Mouse (Mus musculus): ENCODE measurements at regions not wholly inside any gene's neighbourhood (a gene's known extent, or its start where the extent isn't known, plus 50 kb on each side); places are given as distances from the start of the nearest gene placed in this dataset.
A peak's percentile ranks its signal among the peaks of the same experiment; 100 is the strongest.

GRCm38 (mm10) chr3:136993473-136993872, 323.5 kb downstream of the Ppp3ca start:
- 75% methylated on average over 2 of the region's 2 CpGs for WGBS
- no peaks in the 10 kb centered on the region for H3K36me3 ChIP-seq (ENCODE audit: control insufficient read depth, insufficient read depth, low read length)
- DNase-seq (ENCODE audit: low spot score) = no peak

GRCm38 (mm10) chr3:136994361-136995083, 324.6 kb downstream of the Ppp3ca start:
- DNase-seq (ENCODE audit: low spot score) (no peak), ATAC-seq (ENCODE audit: low read depth) (no peak)
- Histone ChIP-seq H3K27me3 (replicated peaks; ENCODE audit: control insufficient read depth, insufficient read depth, low read length) (no peaks in the 10 kb centered on the region), H3K9ac (ENCODE audit: low read depth, low read length) (no peak overlapping the region), H3K4me3 (ENCODE audit: low read depth, low read length) (no peak overlapping the region), H3K9me3 (ENCODE audit: control insufficient read depth, low read length) (no peaks in the 10 kb centered on the region), H3K27ac (replicated peaks; ENCODE audit: low read depth, low read length) (no peak overlapping the region), H3K4me1 (ENCODE audit: control insufficient read depth, insufficient read depth, low read length) (no peaks in the 10 kb centered on the region), H3K4me2 (ENCODE audit: low read depth, low read length) (no peak overlapping the region), H3K36me3 (ENCODE audit: control insufficient read depth, insufficient read depth, low read length) (no peaks in the 10 kb centered on the region)
- WGBS = 92% methylated on average over 8 of the region's 8 CpGs

More at GRCm38 (mm10) chr3:136993473-136993872, 323.5 kb downstream of the Ppp3ca start:
- Histone ChIP-seq H3K27ac (replicated peaks; ENCODE audit: low read depth, low read length) (no peak overlapping the region), H3K9me3 (ENCODE audit: control insufficient read depth, low read length) (no peaks in the 10 kb centered on the region), H3K27me3 (replicated peaks; ENCODE audit: control insufficient read depth, insufficient read depth, low read length) (no peaks in the 10 kb centered on the region), H3K9ac (ENCODE audit: low read depth, low read length) (no peak overlapping the region), H3K4me2 (ENCODE audit: low read depth, low read length) (no peak overlapping the region), H3K4me3 (ENCODE audit: low read depth, low read length) (no peak overlapping the region), H3K4me1 (ENCODE audit: control insufficient read depth, insufficient read depth, low read length) (no peaks in the 10 kb centered on the region)
- ATAC-seq (ENCODE audit: low read depth) = no peak

GRCm38 (mm10) chr3:136995611-136996335, 325.8 kb downstream of the Ppp3ca start:
- H3K9me3 ChIP-seq (ENCODE audit: control insufficient read depth, low read length) = no peaks in the 10 kb centered on the region
- WGBS = 65% methylated on average over 3 of the region's 3 CpGs
- H3K4me3 ChIP-seq (ENCODE audit: low read depth, low read length) = no peak overlapping the region
- H3K4me1 ChIP-seq (ENCODE audit: control insufficient read depth, insufficient read depth, low read length) = no peaks in the 10 kb centered on the region
- H3K27me3 ChIP-seq (replicated peaks; ENCODE audit: control insufficient read depth, insufficient read depth, low read length) = no peaks in the 10 kb centered on the region
- H3K9ac ChIP-seq (ENCODE audit: low read depth, low read length) = no peak overlapping the region
- ATAC-seq (ENCODE audit: low read depth) = no peak
- DNase-seq (ENCODE audit: low spot score) = peak; percentile 35
- no peak overlapping the region for H3K27ac ChIP-seq (replicated peaks; ENCODE audit: low read depth, low read length)
- no peaks in the 10 kb centered on the region for H3K36me3 ChIP-seq (ENCODE audit: control insufficient read depth, insufficient read depth, low read length)
- no peak overlapping the region for H3K4me2 ChIP-seq (ENCODE audit: low read depth, low read length)

GRCm38 (mm10) chr3:136996381-136996895, 326.5 kb downstream of the Ppp3ca start:
- no peak for ATAC-seq (ENCODE audit: low read depth)
- no peaks in the 10 kb centered on the region for H3K9me3 ChIP-seq (ENCODE audit: control insufficient read depth, low read length)
- no peak overlapping the region for H3K4me3 ChIP-seq (ENCODE audit: low read depth, low read length)
- no peak overlapping the region for H3K9ac ChIP-seq (ENCODE audit: low read depth, low read length)
- H3K36me3 ChIP-seq (ENCODE audit: control insufficient read depth, insufficient read depth, low read length) = no peaks in the 10 kb centered on the region
- no peaks in the 10 kb centered on the region for H3K27me3 ChIP-seq (replicated peaks; ENCODE audit: control insufficient read depth, insufficient read depth, low read length)
- 54% methylated on average over 5 of the region's 5 CpGs for WGBS
- no peak overlapping the region for H3K27ac ChIP-seq (replicated peaks; ENCODE audit: low read depth, low read length)
- H3K4me1 ChIP-seq (ENCODE audit: control insufficient read depth, insufficient read depth, low read length) = no peaks in the 10 kb centered on the region
- no peak for DNase-seq (ENCODE audit: low spot score)
- H3K4me2 ChIP-seq (ENCODE audit: low read depth, low read length) = no peak overlapping the region

- H3K4me1 ChIP-seq (ENCODE audit: control insufficient read depth, insufficient read depth, low read length) = no peaks in the 10 kb centered on the region
- no peaks in the 10 kb centered on the region for H3K36me3 ChIP-seq (ENCODE audit: control insufficient read depth, insufficient read depth, low read length)
- no peak overlapping the region for H3K27ac ChIP-seq (replicated peaks; ENCODE audit: low read depth, low read length)
- H3K9ac ChIP-seq (ENCODE audit: low read depth, low read length) = no peak overlapping the region
- WGBS = 56% methylated on average over 2 of the region's 2 CpGs
- ATAC-seq (ENCODE audit: low read depth) = no peak; the same call in 1 of the 2 replicates
- H3K4me2 ChIP-seq (ENCODE audit: low read depth, low read length) = no peak overlapping the region
- DNase-seq (ENCODE audit: low spot score) = peak; percentile 17
- H3K27me3 ChIP-seq (replicated peaks; ENCODE audit: control insufficient read depth, insufficient read depth, low read length) = no peaks in the 10 kb centered on the region
- H3K4me3 ChIP-seq (ENCODE audit: low read depth, low read length) = no peak overlapping the region
- no peaks in the 10 kb centered on the region for H3K9me3 ChIP-seq (ENCODE audit: control insufficient read depth, low read length)
Measured at GRCm38 (mm10) chr3:137011551-137011950, 329.3 kb upstream of the Emcn start.

GRCm38 (mm10) chr3:137014686-137015085, 326.2 kb upstream of the Emcn start:
- Histone ChIP-seq H3K27me3 (replicated peaks; ENCODE audit: control insufficient read depth, insufficient read depth, low read length) (no peaks in the 10 kb centered on the region), H3K9ac (ENCODE audit: low read depth, low read length) (no peak overlapping the region), H3K36me3 (ENCODE audit: control insufficient read depth, insufficient read depth, low read length) (no peaks in the 10 kb centered on the region), H3K9me3 (ENCODE audit: control insufficient read depth, low read length) (no peaks in the 10 kb centered on the region), H3K4me2 (ENCODE audit: low read depth, low read length) (no peak overlapping the region), H3K4me1 (ENCODE audit: control insufficient read depth, insufficient read depth, low read length) (no peaks in the 10 kb centered on the region), H3K27ac (replicated peaks; ENCODE audit: low read depth, low read length) (no peak overlapping the region), H3K4me3 (ENCODE audit: low read depth, low read length) (no peak overlapping the region)
- ATAC-seq (ENCODE audit: low read depth) (no peak), DNase-seq (ENCODE audit: low spot score) (peak; percentile 83)
- 59% methylated on average over 2 of the region's 2 CpGs for WGBS

GRCm38 (mm10) chr3:137015199-137015598, 325.7 kb upstream of the Emcn start:
- H3K36me3 ChIP-seq (ENCODE audit: control insufficient read depth, insufficient read depth, low read length) = no peaks in the 10 kb centered on the region
- DNase-seq (ENCODE audit: low spot score) = no peak
- H3K9me3 ChIP-seq (ENCODE audit: control insufficient read depth, low read length) = no peaks in the 10 kb centered on the region
- H3K4me2 ChIP-seq (ENCODE audit: low read depth, low read length) = no peak overlapping the region
- no peak for ATAC-seq (ENCODE audit: low read depth)
- no peaks in the 10 kb centered on the region for H3K4me1 ChIP-seq (ENCODE audit: control insufficient read depth, insufficient read depth, low read length)
- H3K27ac ChIP-seq (replicated peaks; ENCODE audit: low read depth, low read length) = no peak overlapping the region
- no peaks in the 10 kb centered on the region for H3K27me3 ChIP-seq (replicated peaks; ENCODE audit: control insufficient read depth, insufficient read depth, low read length)
- 84% methylated on average over 3 of the region's 3 CpGs for WGBS
- H3K9ac ChIP-seq (ENCODE audit: low read depth, low read length) = no peak overlapping the region
- H3K4me3 ChIP-seq (ENCODE audit: low read depth, low read length) = no peak overlapping the region

- 48% methylated on average over 3 of the region's 3 CpGs for WGBS
- Histone ChIP-seq H3K27me3 (replicated peaks; ENCODE audit: control insufficient read depth, insufficient read depth, low read length) (no peaks in the 10 kb centered on the region), H3K27ac (replicated peaks; ENCODE audit: low read depth, low read length) (no peak overlapping the region), H3K9me3 (ENCODE audit: control insufficient read depth, low read length) (no peaks in the 10 kb centered on the region), H3K4me1 (ENCODE audit: control insufficient read depth, insufficient read depth, low read length) (no peaks in the 10 kb centered on the region), H3K4me3 (ENCODE audit: low read depth, low read length) (no peak overlapping the region), H3K9ac (ENCODE audit: low read depth, low read length) (no peak overlapping the region), H3K36me3 (ENCODE audit: control insufficient read depth, insufficient read depth, low read length) (no peaks in the 10 kb centered on the region), H3K4me2 (ENCODE audit: low read depth, low read length) (no peak overlapping the region)
- DNase-seq (ENCODE audit: low spot score) (peak; percentile 90), ATAC-seq (ENCODE audit: low read depth) (peak; percentile 57; the same call in 1 of the 2 replicates)
Measured at GRCm38 (mm10) chr3:137019971-137020634, 320.8 kb upstream of the Emcn start.
